Mouse (Mus musculus) neural tube, embryonic 15.5 days (tissue): ENCODE measurements around the gene Susd6. TPM values are rescaled to one million over a fixed set of nuclear protein-coding genes. Genes with fewer than 3 reads are reported as not detected.

Source experiments
- ATAC-seq: fragments of 200-750 bp; cut with Nextera tagmentation; 2 replicates; pipeline ENCODE4 v1.8.0; 2017; ENCODE audit warnings: mild to moderate bottlenecking, moderate TSS enrichment, moderate library complexity; ENCODE audit not compliant: low FRiP score
- H3K27ac ChIP-seq: fragments of 300-500 bp; sonication (generic); replicated peaks from 2 replicates; pipeline ENCODE4 v1.5.1; 2015; ENCODE audit warnings: mild to moderate bottlenecking, inconsistent platforms
- H3K27me3 ChIP-seq: fragments of 300-500 bp; sonication (generic); replicated peaks from 2 replicates; pipeline ENCODE4 v1.6.1; 2015; ENCODE audit warnings: inconsistent platforms
- H3K36me3 ChIP-seq: fragments of 300-500 bp; sonication (generic); 2 replicates; pipeline ENCODE4 v1.6.1; 2015; ENCODE audit warnings: inconsistent platforms
- H3K4me1 ChIP-seq: fragments of 300-500 bp; sonication (generic); 2 replicates; pipeline ENCODE4 v1.6.1; 2015; ENCODE audit warnings: inconsistent platforms
- H3K4me2 ChIP-seq: fragments of 300-500 bp; sonication (generic); 2 replicates; pipeline ENCODE4 v1.6.1; 2015; ENCODE audit warnings: inconsistent platforms, mild to moderate bottlenecking, moderate library complexity
- H3K4me3 ChIP-seq: fragments of 300-500 bp; sonication (generic); replicated peaks from 2 replicates; pipeline ENCODE4 v1.5.1; 2015; ENCODE audit warnings: mild to moderate bottlenecking, inconsistent platforms
- H3K9ac ChIP-seq: fragments of 300-500 bp; sonication (generic); replicated peaks from 2 replicates; pipeline ENCODE4 v1.6.1; 2015; ENCODE audit warnings: mild to moderate bottlenecking, inconsistent platforms
- H3K9me3 ChIP-seq: fragments of 300-500 bp; sonication (generic); replicated peaks from 2 replicates; pipeline ENCODE4 v1.6.1; 2016; ENCODE audit warnings: inconsistent platforms
- WGBS: fragments of 180-500 bp; shearing (Covaris S2); methylation state at CpG from one replicate; pipeline ENCODE4 v1.1.7; 2015; ENCODE audit warnings: mixed read lengths; 5-methylcytosine and 5-hydroxymethylcytosine counted together
- polyA plus RNA-seq: library from polyadenylated mRNA; unstranded; fragments of >200 nt; fragmentation: Nextera tagmentation; extraction: Ambion mirVana; gene quantifications from 2 replicates; pipeline ENCODE4 v1.2.1, GENCODE M21; 2015

Susd6 gene
- polyA plus RNA-seq, 1 experiment from 2014 or later: 9.1 TPM

- H3K27ac ChIP-seq: no peak overlapping the region
- no peaks in the 10 kb centered on the region for H3K27me3 ChIP-seq
- no peak overlapping the region for H3K9ac ChIP-seq
- no peak overlapping the region for H3K4me2 ChIP-seq
- no peaks in the 10 kb centered on the region for H3K9me3 ChIP-seq
- no peak for ATAC-seq
- H3K4me3 ChIP-seq: no peak overlapping the region
- H3K36me3 ChIP-seq: no peaks in the 10 kb centered on the region
- WGBS: 78% methylated on average over 3 of the region's 3 CpGs
- 0 out of 2 replicates have a peak, but pooled peaks cover 3% of the 10 kb centered on the region for H3K4me1 ChIP-seq
Observed at GRCm38 (mm10) chr12:80924205-80924604, 133.9 kb downstream of the Susd6 start.

- Histone ChIP-seq H3K27me3 (no peaks in the 10 kb centered on the region), H3K36me3 (no peaks in the 10 kb centered on the region), H3K4me1 (0 out of 2 replicates have a peak, but pooled peaks cover 3% of the 10 kb centered on the region), H3K4me2 (no peak overlapping the region), H3K4me3 (no peak overlapping the region), H3K27ac (no peak overlapping the region), H3K9ac (no peak overlapping the region), H3K9me3 (no peaks in the 10 kb centered on the region)
- ATAC-seq: no peak
- 39% methylated on average over 7 of the region's 7 CpGs for WGBS
Observed at GRCm38 (mm10) chr12:80925919-80926318, 135.6 kb downstream of the Susd6 start.

GRCm38 (mm10) chr12:80926550-80926949 is 136.2 kb downstream of the Susd6 start:
- H3K4me2 ChIP-seq: no peak overlapping the region
- 85% methylated on average over 4 of the region's 4 CpGs for WGBS
- no peaks in the 10 kb centered on the region for H3K9me3 ChIP-seq
- no peak overlapping the region for H3K27ac ChIP-seq
- no peaks in the 10 kb centered on the region for H3K36me3 ChIP-seq
- no peak overlapping the region for H3K9ac ChIP-seq
- H3K4me1 ChIP-seq: 0 out of 2 replicates have a peak, but pooled peaks cover 3% of the 10 kb centered on the region
- no peaks in the 10 kb centered on the region for H3K27me3 ChIP-seq
- no peak for ATAC-seq
- no peak overlapping the region for H3K4me3 ChIP-seq

GRCm38 (mm10) chr12:80927518-80927917 is 137.2 kb downstream of the Susd6 start:
- H3K27me3 ChIP-seq: no peaks in the 10 kb centered on the region
- 40% methylated on average over 1 of the region's 1 CpGs for WGBS
- H3K4me1 ChIP-seq: 0 out of 2 replicates have a peak, but pooled peaks cover 3% of the 10 kb centered on the region
- H3K4me3 ChIP-seq: no peak overlapping the region
- H3K36me3 ChIP-seq: no peaks in the 10 kb centered on the region
- no peak overlapping the region for H3K9ac ChIP-seq
- ATAC-seq: no peak
- H3K4me2 ChIP-seq: no peak overlapping the region
- H3K9me3 ChIP-seq: no peaks in the 10 kb centered on the region
- H3K27ac ChIP-seq: no peak overlapping the region

GRCm38 (mm10) chr12:80928881-80929280 is 138.6 kb downstream of the Susd6 start:
- H3K27me3 ChIP-seq: no peaks in the 10 kb centered on the region
- no peak overlapping the region for H3K9ac ChIP-seq
- 0 out of 2 replicates have a peak, but pooled peaks cover 3% of the 10 kb centered on the region for H3K4me1 ChIP-seq
- H3K27ac ChIP-seq: no peak overlapping the region
- no peaks in the 10 kb centered on the region for H3K36me3 ChIP-seq
- no peak overlapping the region for H3K4me2 ChIP-seq
- ATAC-seq: no peak
- no peaks in the 10 kb centered on the region for H3K9me3 ChIP-seq
- 77% methylated on average over 3 of the region's 3 CpGs for WGBS
- no peak overlapping the region for H3K4me3 ChIP-seq

GRCm38 (mm10) chr12:80930141-80930540 is 139.8 kb downstream of the Susd6 start:
- no peak for ATAC-seq
- WGBS: 89% methylated on average over 7 of the region's 7 CpGs

More at GRCm38 (mm10) chr12:80930141-80930540, 139.8 kb downstream of the Susd6 start:
- Histone ChIP-seq H3K27ac (no peak overlapping the region), H3K4me2 (no peak overlapping the region), H3K9me3 (no peaks in the 10 kb centered on the region), H3K27me3 (no peaks in the 10 kb centered on the region), H3K4me3 (no peak overlapping the region), H3K9ac (no peak overlapping the region), H3K4me1 (0 out of 2 replicates have a peak, but pooled peaks cover 3% of the 10 kb centered on the region), H3K36me3 (no peaks in the 10 kb centered on the region)

Other genes with a start within 250 kb of the Susd6 start
- 22.6 and 25.5 TPM in 2 replicates for gene Slc39a9, start 146.6 kb upstream of the Susd6 start, polyA plus RNA-seq
- gene Erh, start 146.2 kb upstream of the Susd6 start, polyA plus RNA-seq: 258 and 270 TPM in 2 replicates
- 10.5 and 11.8 TPM in 2 replicates for gene Plekhd1, start 97.9 kb upstream of the Susd6 start, polyA plus RNA-seq
- 1.5 and 2.1 TPM in 2 replicates for gene Ccdc177, start 29.8 kb upstream of the Susd6 start, polyA plus RNA-seq
- 379 and 417 TPM in 2 replicates for gene Srsf5, start 155.0 kb downstream of the Susd6 start, polyA plus RNA-seq
- gene Slc10a1, start 178.2 kb downstream of the Susd6 start, polyA plus RNA-seq: 0.63 and 0.67 TPM in 2 replicates
- gene Smoc1, start 236.3 kb downstream of the Susd6 start, polyA plus RNA-seq: 13.1 and 15.1 TPM in 2 replicates